Mouse (Mus musculus): Measurements from ENCODE around the gene Nppb.

Gene Nppb

DNA sequence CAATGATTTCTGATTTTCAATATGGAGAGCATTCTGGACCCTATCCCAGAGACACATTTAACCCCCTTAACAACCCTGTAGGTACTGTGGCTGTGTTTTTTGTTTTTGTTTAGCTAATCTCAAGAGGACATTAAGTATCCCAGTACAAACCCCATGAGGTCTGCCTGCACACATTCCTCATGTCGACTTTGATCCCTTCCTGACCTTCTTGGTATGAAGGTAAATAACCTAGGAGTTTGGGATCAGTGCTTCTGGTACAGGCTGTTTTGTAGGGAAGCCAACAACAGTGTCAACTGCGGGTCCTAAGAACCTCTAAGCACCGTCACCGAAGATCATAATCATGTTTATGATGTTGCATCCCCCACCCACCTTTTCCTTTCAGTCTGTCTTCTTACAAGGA is 7.9 kb upstream of the Nppb start:
- DNase-seq (ENCODE audit: low spot score): no peak

DNA sequence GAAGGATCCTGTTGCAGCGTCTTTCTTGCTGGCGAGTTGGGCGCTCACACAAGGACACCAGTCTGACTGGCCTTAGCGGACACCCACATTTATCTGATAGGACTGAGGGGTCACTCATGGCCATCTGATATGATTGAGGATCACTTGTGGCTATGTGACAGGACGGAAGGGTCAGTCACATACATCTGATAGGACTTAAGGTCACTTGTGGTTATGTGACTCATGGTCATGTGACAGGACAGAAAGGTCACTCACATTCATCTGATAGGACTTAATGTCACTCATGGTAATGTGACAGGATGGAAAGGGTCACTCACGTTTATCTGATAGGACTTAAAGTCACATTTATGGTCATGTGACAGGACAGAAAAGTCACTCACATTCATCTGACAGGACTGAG is 7.2 kb upstream of the Nppb start:
- DNase-seq (ENCODE audit: low spot score): no peak

DNA sequence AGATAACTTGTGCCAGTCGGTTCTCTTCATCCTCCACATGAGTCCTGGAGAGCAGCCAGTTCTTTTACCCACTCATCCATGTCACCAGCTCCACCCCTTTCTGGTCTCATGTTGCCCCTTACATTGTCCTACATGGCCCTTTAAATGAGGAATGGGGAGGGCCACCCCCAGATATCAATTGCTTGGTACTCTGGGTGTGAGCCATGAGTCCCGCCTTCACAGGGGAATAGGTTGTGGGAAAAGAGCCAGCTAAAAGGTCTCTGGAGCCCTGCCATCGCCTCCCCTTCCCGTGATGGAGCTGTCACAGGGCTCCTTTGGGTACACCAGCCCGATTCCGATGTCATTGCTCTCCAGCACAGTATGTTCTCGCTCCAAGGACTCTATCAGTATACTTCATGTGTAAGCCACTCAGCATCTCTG is 6.1 kb upstream of the Nppb start:
- no peak for DNase-seq (ENCODE audit: low spot score)

DNA sequence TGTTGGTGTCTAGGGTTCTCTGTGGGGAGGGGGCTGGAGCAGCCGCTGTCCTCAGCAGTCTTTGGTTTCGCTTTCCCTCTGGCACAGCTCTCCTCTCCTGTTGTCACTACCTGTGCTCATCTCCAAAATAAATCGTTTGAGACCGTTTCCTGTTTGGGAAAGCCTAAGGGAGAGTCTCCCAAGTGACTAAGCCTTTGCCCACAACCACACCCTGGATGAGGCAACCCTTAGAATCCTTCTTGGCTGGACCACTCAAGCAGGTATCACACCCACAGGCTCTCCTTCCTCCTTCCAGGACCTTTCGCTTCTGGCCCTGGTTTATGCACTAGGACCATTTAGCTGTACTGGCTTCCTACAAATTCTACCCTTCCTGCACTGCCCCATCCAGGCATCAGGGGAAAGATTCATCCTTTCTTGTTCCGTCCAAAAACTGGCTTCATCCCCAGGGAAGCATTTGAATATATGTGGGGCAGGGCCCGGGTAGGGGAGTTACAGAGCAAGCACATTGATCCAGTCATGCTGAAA is 8.0 kb downstream of the Nppb start:
- DNase-seq (ENCODE audit: low spot score): no peak

GRCm38 (mm10) chr4:147995311-147995710 is 9.7 kb downstream of the Nppb start:
- DNase-seq (ENCODE audit: low spot score): no peak

- DNase-seq (ENCODE audit: low spot score): no peak
Measured at GRCm38 (mm10) chr4:148000202-148000772, 14.7 kb downstream of the Nppb start, which contains the start of gene Nppa. TSS of gene Nppa (plus strand) at chr4:148000722.

- DNase-seq (ENCODE audit: low spot score): no peak
Measured at GRCm38 (mm10) chr4:148001013-148001789, 15.6 kb downstream of the Nppb start.

DNA sequence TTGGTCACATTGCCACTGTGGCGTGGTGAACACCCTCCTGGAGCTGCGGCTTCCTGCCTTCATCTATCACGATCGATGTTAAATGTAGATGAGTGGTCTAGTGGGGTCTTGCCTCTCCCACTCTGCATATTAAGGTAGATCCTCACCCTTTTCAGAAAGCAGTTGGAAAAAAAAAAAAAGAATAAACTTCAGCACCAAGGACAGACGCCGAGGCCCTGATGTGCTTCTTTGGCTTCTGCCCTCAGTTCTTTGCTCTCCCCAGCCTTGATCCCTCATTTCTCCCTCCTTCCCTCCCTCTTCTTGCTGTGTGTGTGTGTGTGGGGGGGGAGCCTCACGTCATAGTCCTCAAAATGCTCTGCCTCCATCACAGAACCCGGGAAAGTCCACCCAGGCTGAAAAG is 16.3 kb downstream of the Nppb start:
- DNase-seq (ENCODE audit: low spot score): no peak

DNA sequence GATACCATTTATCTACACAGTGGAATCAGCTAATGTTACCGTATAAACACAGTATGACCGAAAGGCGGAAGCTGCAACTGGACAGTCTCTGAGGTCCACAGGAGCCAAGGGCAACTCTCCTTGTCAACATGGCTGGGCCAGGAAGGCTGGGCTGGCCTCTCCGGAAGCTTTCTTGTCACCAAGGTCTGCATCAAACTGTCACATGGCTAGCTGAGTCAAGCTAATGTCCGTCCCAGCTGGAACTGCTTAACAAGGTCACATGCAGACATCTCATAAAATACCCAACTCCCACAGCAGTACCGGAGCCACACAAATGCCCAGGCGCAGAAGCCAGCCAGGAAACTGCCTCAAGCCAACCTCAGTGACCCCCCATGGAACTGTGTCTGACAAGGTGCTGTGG is 18.8 kb downstream of the Nppb start:
- DNase-seq (ENCODE audit: low spot score): no peak

DNA sequence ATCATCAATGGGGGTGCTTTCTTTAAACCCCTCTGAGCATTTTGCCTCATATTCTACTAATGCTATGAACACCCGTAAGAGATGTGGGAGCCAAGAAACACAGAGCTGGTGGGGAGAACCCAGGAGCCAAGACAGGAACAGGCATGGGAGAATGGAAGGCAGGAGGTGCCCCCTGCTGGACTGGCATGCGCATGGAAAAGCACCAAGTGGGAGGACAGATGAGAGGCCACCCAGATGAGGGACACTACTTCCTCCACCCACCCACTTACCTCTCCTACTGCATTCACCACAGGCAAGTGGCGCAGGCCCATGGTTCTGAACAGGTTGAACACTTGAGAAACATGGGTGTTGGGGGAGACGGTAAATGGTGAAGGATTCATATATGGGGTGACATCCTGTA is 22.8 kb downstream of the Nppb start:
- peak; percentile 31 for DNase-seq (ENCODE audit: low spot score)

GRCm38 (mm10) chr4:148009641-148010040 is 24.1 kb downstream of the Nppb start:
- DNase-seq (ENCODE audit: low spot score): no peak

DNA sequence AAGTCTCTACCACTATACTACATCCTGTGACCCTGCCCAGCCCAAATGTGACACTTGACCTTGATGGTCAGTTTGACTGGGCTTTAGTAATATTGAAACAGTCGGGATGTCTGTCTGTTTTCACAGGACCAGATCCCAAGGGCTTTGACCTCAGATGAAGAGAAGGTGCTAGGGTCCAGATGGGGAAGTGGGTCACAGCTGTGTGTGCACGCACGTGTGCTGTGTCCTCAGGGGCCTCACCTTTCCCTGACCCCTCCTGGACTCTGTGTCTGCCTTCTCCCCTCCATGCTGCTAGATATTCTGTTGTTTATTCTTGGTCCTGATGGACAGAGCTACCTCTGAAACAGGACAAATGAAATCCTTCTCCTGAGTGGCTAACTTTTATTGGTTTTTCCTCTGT is 25.7 kb downstream of the Nppb start:
- DNase-seq (ENCODE audit: low spot score): no peak

DNA sequence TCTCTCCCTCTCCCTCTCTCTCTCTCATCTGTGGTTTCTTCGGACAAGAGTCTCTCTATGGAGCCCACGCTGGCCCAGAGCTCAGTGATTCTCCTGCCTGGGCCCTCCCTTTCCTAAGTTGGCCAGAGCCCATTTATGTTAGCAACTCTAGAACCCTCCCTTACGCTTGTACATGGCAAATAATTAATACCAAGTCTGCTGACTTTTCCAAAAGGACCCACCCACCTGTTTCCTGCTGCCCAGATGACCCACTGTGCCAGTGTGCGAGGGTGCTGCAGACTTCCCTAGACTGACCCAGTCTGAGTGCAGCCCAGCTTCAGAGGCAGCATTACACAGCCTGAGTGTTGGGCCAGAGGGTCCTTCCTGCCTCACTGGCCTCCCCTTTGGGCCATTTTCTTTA is 26.6 kb downstream of the Nppb start:
- DNase-seq (ENCODE audit: low spot score): no peak

GRCm38 (mm10) chr4:148015418-148015817 is 29.8 kb downstream of the Nppb start:
- DNase-seq (ENCODE audit: low spot score): no peak

- no peak for DNase-seq (ENCODE audit: low spot score)
Measured at GRCm38 (mm10) chr4:148016981-148017380, 31.4 kb downstream of the Nppb start.

- DNase-seq (ENCODE audit: low spot score): no peak
Measured at GRCm38 (mm10) chr4:148018410-148018809, 32.8 kb downstream of the Nppb start.

GRCm38 (mm10) chr4:148024003-148024402 is 38.4 kb downstream of the Nppb start:
- no peak for DNase-seq (ENCODE audit: low spot score)

GRCm38 (mm10) chr4:148029297-148029696 is 43.7 kb downstream of the Nppb start:
- no peak for DNase-seq (ENCODE audit: low spot score)

DNA sequence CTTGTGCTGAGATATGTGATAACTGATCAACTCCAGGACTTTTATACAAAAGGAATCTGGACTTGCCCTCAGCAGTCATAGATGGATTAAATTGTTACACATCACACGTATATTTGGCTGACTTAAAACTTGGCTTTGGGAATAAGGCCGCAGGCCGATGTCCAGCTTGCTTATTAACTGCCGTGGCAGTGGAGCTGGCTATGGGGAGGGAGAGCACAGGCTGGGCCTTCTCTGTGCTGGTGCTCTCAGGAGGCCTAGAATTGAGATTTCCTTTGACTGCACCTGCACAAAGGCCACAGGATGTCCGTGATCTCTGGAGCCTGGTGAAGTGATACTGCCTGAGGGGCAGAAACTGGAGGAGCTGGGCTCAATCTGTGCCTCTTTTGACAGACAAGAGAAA is 44.9 kb downstream of the Nppb start:
- DNase-seq (ENCODE audit: low spot score): no peak

GRCm38 (mm10) chr4:148033858-148034410 is 48.3 kb downstream of the Nppb start:
- no peak for DNase-seq (ENCODE audit: low spot score)

GRCm38 (mm10) chr4:148035440-148035839 is 49.9 kb downstream of the Nppb start:
- DNase-seq (ENCODE audit: low spot score): no peak

Data from ovary, postnatal 36 days (tissue).